Mouse (Mus musculus) embryonic facial prominence, embryonic 10.5 days (tissue): ENCODE measurements at regions not wholly inside any gene's neighbourhood (a gene's known extent, or its start where the extent isn't known, plus 50 kb on each side); places are given as distances from the start of the nearest gene placed in this dataset.
A peak's percentile ranks its signal among the peaks of the same experiment; 100 is the strongest.

Experiments used
- DNase-seq: peaks from one replicate; pipeline ENCODE4 v3.0.0-alpha.2; 2017; ENCODE audit warnings: low spot score
- H3K27ac ChIP-seq: fragments of 300-500 bp; sonication (generic); replicated peaks from 2 replicates; pipeline ENCODE4 v1.5.1; 2016; ENCODE audit warnings: mild to moderate bottlenecking
- H3K27me3 ChIP-seq: fragments of 300-500 bp; sonication (generic); replicated peaks from 2 replicates; pipeline ENCODE4 v1.6.1; 2016; ENCODE audit warnings: low read depth, mild to moderate bottlenecking; ENCODE audit not compliant: poor library complexity, severe bottlenecking
- H3K36me3 ChIP-seq: fragments of 300-500 bp; sonication (generic); replicated peaks from 2 replicates; pipeline ENCODE4 v1.6.1; 2016; ENCODE audit warnings: mild to moderate bottlenecking, moderate library complexity
- H3K4me1 ChIP-seq: fragments of 300-500 bp; sonication (generic); 2 replicates; pipeline ENCODE4 v1.6.1; 2016
- H3K4me3 ChIP-seq: fragments of 300-500 bp; sonication (generic); 2 replicates; pipeline ENCODE4 v1.5.1; 2016; ENCODE audit warnings: mild to moderate bottlenecking, moderate library complexity
- H3K9me3 ChIP-seq: fragments of 300-500 bp; sonication (generic); 2 replicates; pipeline ENCODE4 v1.6.1; 2016; ENCODE audit warnings: mild to moderate bottlenecking
- WGBS: fragments of 180-500 bp; shearing (Covaris S2); methylation state at CpG from one replicate; pipeline ENCODE4 v1.1.7; 2016; 5-methylcytosine and 5-hydroxymethylcytosine counted together

DNA sequence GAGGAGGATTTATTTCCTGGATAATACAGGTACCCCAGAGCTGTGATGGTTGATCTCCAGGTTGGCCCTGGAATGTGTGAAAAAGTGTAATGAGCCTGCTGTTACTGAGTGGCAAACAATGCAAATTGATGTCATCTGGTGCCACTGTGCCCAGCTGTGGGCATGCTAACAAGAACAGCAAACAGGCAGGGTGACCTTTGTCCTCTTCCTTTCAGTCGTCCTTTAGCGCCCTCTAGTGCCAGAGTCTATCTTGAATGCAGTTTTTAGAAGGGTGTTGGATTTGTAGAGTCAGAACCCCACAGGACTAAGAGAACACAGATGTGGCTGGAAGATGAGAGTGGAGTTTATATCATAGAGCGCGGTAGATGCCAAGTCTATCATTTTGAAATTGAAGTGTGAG lies 164.3 kb downstream of the Sdhaf3 start:
- Histone ChIP-seq H3K4me1 (no peaks in the 10 kb centered on the region), H3K27ac (no peak overlapping the region), H3K27me3 (no peaks in the 10 kb centered on the region), H3K4me3 (no peak overlapping the region), H3K36me3 (no peaks in the 10 kb centered on the region), H3K9me3 (no peaks in the 10 kb centered on the region)
- WGBS: 32% methylated on average over 4 of the region's 4 CpGs
- DNase-seq: peak; percentile 47

DNA sequence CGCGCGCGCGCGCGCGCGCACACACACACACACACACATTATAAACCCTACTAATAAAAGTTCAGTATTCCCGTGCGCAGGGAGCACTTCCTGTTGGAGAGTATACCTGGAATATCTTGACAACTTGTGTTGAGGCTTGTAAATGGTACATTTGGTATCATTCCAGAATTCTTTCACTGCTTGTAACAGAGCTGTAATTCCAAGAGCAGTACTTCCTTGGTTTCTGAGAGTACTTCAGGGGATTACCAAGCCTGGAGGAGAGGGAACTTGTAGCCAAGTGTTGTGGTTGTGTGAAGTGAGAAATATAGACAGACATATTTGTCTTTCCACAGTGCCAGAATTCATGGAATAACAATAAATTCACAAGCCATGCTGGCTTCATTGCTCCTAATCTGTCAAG lies 177.2 kb downstream of the Sdhaf3 start:
- Histone ChIP-seq H3K27ac (no peak overlapping the region), H3K4me1 (peaks cover 11% of the 10 kb centered on the region), H3K36me3 (no peaks in the 10 kb centered on the region), H3K4me3 (no peak overlapping the region), H3K9me3 (no peaks in the 10 kb centered on the region), H3K27me3 (no peaks in the 10 kb centered on the region)
- no peak for DNase-seq
- WGBS: 98% methylated on average over 11 of the region's 11 CpGs

DNA sequence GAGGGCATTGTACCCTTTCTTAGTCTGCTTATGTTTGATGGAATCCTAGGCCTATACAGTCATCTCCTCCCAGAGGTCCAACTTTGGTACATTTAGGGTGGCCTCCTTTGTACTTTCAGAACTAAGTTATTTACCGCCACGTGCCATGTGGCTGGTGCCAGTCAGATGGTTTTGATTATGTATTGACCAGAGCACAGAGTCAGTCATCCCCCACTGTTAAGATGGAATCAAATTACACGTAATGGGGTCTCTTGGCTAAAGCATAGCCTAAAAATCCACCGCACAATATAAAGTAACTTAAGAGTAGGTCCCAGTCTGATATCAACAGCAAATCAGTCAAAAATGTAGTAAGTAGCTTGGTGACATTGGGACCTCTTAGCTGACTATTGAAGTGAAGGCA lies 178.3 kb downstream of the Sdhaf3 start:
- peak overlapping the region; percentile 45; the same call in 1 of the 2 replicates for H3K27ac ChIP-seq
- no peaks in the 10 kb centered on the region for H3K9me3 ChIP-seq
- WGBS: 51% methylated on average over 4 of the region's 4 CpGs
- no peaks in the 10 kb centered on the region for H3K27me3 ChIP-seq
- H3K4me1 ChIP-seq: peaks cover 11% of the 10 kb centered on the region
- H3K36me3 ChIP-seq: no peaks in the 10 kb centered on the region
- DNase-seq: peak; percentile 23
- no peak overlapping the region for H3K4me3 ChIP-seq

DNA sequence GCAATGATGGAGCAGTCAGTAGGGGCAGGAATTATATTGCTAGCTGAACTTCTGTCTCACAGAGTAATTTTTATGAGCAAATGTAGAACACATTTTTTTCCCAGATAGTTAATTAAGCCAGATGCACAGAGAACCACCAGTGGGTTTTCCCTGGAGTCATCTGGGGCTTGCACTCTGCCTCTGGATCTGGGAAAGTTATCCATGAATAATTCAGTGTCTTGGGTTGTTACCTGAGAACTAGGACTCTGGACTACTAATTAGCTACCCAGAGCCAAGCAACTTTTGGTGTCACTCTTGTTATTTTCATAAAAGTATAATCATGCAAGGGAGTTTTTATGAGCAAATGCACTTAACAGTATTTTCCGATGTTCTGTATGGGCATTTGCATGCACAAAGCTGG lies 179.1 kb downstream of the Sdhaf3 start:
- no peaks in the 10 kb centered on the region for H3K27me3 ChIP-seq
- no peaks in the 10 kb centered on the region for H3K36me3 ChIP-seq
- no peak overlapping the region for H3K27ac ChIP-seq
- DNase-seq: no peak
- 94% methylated on average over 1 of the region's 1 CpGs for WGBS
- no peak overlapping the region for H3K4me3 ChIP-seq
- H3K9me3 ChIP-seq: no peaks in the 10 kb centered on the region
- H3K4me1 ChIP-seq: peaks cover 11% of the 10 kb centered on the region

DNA sequence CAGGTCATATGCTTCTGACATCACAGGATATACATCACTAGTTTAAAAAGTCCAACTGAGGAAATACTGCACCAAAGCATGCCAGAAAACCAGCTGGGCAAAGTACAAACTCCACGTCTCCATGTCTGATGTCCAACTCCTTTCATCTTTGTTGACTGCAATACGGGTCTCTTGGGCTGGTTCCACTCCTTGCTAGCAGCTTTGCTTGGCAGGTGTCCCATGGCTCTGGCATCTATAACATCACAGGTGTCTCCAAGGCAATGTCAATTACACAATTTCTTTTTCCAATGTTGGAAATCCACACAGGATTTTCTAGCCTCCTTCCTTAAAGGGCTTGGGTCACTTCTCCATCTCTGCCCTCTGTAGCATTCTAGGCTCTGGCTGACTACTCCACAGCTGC lies 225.9 kb downstream of the Sdhaf3 start:
- 86% methylated on average over 2 of the region's 2 CpGs for WGBS
- H3K4me1 ChIP-seq: no peaks in the 10 kb centered on the region
- H3K4me3 ChIP-seq: no peak overlapping the region
- no peaks in the 10 kb centered on the region for H3K9me3 ChIP-seq
- no peaks in the 10 kb centered on the region for H3K36me3 ChIP-seq
- no peaks in the 10 kb centered on the region for H3K27me3 ChIP-seq
- no peak for DNase-seq
- H3K27ac ChIP-seq: no peak overlapping the region

DNA sequence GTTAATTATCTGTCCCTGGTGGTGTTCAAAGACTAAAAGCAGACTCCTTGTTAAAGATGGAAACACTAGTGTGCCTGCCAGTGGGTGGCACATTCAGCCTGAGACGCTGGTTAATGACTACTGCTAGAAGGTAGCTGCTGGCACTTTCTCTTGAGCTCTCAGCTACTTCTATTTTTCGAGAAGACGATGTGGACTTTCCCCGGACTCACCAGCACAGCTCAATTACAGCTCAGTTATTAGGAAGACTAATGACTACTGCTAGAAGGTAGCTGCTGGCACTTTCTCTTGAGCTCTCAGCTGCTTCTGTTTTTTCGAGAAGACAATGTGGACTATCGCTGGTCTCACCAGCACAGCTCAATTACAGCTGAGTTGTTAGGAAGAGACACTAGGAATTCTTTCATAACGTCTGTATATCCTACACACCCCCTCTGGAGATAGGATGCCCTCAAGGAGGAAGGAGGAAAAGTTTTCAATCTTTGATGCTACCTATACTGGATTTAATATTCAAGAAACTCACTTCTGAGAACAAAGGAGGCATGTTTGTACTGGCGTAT lies 243.3 kb downstream of the Sdhaf3 start:
- H3K27me3 ChIP-seq: no peaks in the 10 kb centered on the region
- no peak for DNase-seq
- no peak overlapping the region for H3K4me3 ChIP-seq
- no peaks in the 10 kb centered on the region for H3K9me3 ChIP-seq
- no peaks in the 10 kb centered on the region for H3K36me3 ChIP-seq
- no peak overlapping the region for H3K27ac ChIP-seq
- whole genome bisulfite sequencing: 68% methylated on average over 8 of the region's 8 CpGs
- no peaks in the 10 kb centered on the region for H3K4me1 ChIP-seq

DNA sequence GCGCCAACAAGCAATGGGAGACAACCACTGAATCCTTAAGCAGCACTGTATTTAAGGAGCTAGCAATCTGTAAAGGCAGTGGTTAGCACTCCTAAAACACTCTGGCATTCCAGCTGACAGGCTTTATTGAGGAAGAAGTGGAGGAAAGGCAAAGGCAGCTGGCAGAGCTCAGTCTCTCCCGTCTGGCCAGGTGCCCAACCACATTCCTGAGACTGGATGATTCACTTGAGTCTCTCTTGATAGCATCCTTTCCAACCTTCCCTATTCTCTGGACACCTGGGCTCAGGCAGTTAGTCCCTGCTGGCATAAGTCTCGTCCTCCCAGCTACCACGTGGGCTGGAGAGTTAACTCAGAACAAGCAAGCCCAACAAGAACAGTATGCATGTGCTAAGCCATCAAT lies 260.1 kb downstream of the Sdhaf3 start:
- no peak overlapping the region for H3K27ac ChIP-seq
- H3K9me3 ChIP-seq: no peaks in the 10 kb centered on the region
- no peaks in the 10 kb centered on the region for H3K27me3 ChIP-seq
- no peaks in the 10 kb centered on the region for H3K4me1 ChIP-seq
- 67% methylated on average over 4 of the region's 4 CpGs for WGBS
- H3K4me3 ChIP-seq: no peak overlapping the region
- H3K36me3 ChIP-seq: no peaks in the 10 kb centered on the region
- DNase-seq: no peak

DNA sequence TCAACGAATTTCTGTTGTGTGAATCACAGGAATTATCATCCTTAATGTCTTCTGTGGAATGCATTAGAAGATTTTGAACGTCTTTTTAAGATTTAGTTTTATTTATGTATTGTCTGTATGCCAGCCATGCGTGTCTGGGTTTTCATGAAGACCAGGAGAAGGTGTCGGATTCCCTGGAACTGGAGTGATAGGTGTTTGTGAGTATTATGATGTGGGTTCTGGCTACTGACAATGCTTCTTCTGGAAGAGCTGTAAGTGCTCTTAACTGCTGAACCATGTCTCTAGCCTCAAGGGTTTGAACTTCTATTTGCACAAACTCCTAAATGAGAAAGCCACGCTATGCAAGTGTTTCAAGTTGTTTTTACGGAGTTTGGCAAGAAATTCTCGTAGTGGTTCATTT lies 296.5 kb downstream of the Sdhaf3 start:
- Histone ChIP-seq H3K4me3 (no peak overlapping the region), H3K27me3 (no peaks in the 10 kb centered on the region), H3K36me3 (no peaks in the 10 kb centered on the region), H3K9me3 (no peaks in the 10 kb centered on the region), H3K4me1 (no peaks in the 10 kb centered on the region), H3K27ac (no peak overlapping the region)
- no peak for DNase-seq
- 79% methylated on average over 7 of the region's 7 CpGs for WGBS

DNA sequence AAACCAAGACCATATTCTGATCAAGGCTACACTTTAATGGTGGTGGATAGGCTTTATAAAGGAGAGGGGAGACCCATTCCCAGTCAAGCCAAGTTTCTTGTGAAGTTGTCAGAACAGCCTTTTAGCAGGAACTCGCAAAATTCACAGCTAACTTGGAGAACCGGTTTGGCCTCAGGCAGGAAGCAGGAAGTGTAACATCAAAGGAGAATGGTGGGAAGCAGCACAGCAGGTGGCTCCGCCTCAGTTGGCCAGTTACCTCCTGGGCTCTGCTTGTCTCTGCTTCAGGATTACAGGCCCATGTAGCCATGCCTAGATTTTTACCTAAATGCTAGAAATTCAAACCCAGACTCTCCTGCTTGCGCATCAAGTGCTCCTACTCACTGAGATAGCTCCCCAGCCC lies 277.2 kb upstream of the Tac1 start:
- DNase-seq: peak; percentile 19
- H3K27ac ChIP-seq: no peak overlapping the region
- H3K4me1 ChIP-seq: no peaks in the 10 kb centered on the region
- no peaks in the 10 kb centered on the region for H3K27me3 ChIP-seq
- 55% methylated on average over 4 of the region's 4 CpGs for WGBS
- H3K4me3 ChIP-seq: no peak overlapping the region
- no peaks in the 10 kb centered on the region for H3K36me3 ChIP-seq
- no peaks in the 10 kb centered on the region for H3K9me3 ChIP-seq

DNA sequence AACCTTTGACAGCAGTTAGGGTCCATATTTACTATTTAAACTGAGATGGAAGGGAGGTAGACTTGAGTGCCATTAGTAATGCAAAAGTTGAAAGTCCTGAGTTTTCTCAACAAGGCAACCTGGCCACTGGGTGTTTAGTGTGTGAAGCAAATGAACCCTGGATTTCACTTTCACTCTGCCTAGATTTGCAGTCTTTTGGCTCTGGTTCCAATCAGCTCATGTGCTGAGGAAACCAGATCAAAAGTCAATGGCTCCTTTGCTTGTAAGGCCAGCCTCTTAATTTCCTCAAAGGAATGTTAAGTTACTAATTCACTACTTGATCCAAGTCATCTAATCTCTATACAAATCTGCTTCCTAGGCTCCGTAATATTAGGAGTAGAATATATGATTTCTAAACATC lies 247.7 kb upstream of the Tac1 start:
- Histone ChIP-seq H3K27me3 (no peaks in the 10 kb centered on the region), H3K27ac (no peak overlapping the region), H3K4me3 (no peak overlapping the region), H3K36me3 (no peaks in the 10 kb centered on the region), H3K9me3 (no peaks in the 10 kb centered on the region), H3K4me1 (no peaks in the 10 kb centered on the region)
- no peak for DNase-seq
- 83% methylated on average over 1 of the region's 1 CpGs for WGBS

DNA sequence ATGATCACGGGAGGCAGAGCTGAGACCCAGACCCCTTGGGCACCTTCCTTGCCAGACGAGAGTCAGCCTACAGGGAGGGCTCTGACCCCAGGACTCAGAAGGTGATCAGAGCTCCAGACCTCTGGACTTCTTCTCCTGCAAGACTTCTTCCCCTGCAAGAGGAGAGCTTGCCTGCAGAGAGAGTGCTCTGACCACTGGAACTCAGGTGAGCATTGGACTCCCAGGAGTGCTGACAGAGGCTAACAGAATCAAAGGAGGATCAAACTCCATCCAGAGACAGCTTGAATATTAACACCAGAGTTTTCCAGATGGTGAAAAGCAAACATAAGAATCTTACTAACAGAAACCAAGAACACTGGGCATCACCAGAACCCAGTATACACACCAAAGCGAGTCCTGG lies 241.2 kb upstream of the Tac1 start:
- Histone ChIP-seq H3K27ac (no peak overlapping the region), H3K4me1 (no peaks in the 10 kb centered on the region), H3K27me3 (no peaks in the 10 kb centered on the region), H3K36me3 (no peaks in the 10 kb centered on the region), H3K4me3 (no peak overlapping the region), H3K9me3 (no peaks in the 10 kb centered on the region)
- no peak for DNase-seq
- 87% methylated on average over 3 of the region's 3 CpGs for WGBS

DNA sequence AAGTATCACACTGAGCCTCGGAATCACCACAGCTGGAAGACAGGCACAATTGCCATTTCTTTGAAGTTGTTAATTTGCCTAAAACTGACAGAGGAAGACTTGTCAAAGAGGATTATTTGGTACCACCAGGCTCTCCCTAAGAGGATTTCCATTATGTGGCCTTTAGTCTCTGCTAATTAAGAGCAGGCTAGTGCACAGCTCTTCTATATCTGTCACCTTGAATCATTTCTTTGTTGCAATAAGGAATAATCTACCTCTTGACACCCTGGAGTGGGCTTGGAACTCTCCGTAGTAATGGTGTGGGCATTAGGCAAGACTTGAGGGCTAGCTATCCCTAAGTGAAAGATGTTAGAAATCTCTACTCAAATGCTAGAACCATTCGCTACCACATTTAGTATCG lies 227.7 kb upstream of the Tac1 start:
- H3K27me3 ChIP-seq: no peaks in the 10 kb centered on the region
- H3K9me3 ChIP-seq: no peaks in the 10 kb centered on the region
- no peak for DNase-seq
- no peak overlapping the region for H3K4me3 ChIP-seq
- 40% methylated on average over 4 of the region's 4 CpGs for WGBS
- no peaks in the 10 kb centered on the region for H3K4me1 ChIP-seq
- H3K27ac ChIP-seq: no peak overlapping the region
- H3K36me3 ChIP-seq: no peaks in the 10 kb centered on the region

DNA sequence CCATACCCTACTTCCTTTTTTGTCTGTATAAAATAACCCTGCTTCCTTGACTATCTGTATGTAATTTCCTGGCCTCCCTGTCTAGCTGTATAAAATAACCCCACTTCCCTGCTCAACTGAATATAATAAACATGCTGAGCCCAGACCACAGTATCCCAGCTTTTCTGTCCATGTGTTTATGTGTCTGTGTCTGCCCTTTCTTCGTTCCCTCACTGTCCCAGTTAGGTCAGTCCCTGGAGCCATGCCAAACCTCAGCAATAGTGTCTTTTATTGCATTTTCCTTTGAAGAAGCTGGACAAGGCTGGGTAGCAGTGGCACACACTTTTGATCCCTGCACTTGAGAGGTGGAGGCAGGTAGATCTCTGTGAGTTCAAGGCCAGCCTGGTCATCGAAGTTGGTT lies 198.0 kb upstream of the Tac1 start:
- 79% methylated on average over 2 of the region's 2 CpGs for WGBS
- no peaks in the 10 kb centered on the region for H3K27me3 ChIP-seq
- H3K4me1 ChIP-seq: no peaks in the 10 kb centered on the region
- no peak overlapping the region for H3K27ac ChIP-seq
- H3K36me3 ChIP-seq: no peaks in the 10 kb centered on the region
- no peaks in the 10 kb centered on the region for H3K9me3 ChIP-seq
- DNase-seq: no peak
- no peak overlapping the region for H3K4me3 ChIP-seq

DNA sequence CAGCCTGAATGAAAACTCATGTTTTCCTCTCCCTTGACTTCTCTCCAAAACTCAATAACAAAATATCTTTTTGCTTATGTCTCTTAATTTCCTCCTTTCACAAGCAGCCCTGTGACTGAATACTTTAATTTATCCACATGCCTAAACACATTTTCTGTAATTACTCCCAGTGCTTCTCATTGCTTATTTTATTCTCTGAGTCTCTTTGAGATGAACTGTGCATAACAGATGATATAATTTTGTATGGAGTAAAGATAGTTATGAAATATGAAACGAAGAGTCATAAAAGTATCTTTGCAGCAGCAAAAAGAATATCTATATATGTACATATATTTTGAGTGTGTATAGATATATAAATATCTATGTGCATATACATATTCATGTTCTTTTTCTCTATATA lies 187.5 kb upstream of the Tac1 start:
- DNase-seq: no peak
- H3K4me3 ChIP-seq: no peak overlapping the region
- H3K27ac ChIP-seq: no peak overlapping the region
- H3K27me3 ChIP-seq: no peaks in the 10 kb centered on the region
- H3K4me1 ChIP-seq: no peaks in the 10 kb centered on the region
- no peaks in the 10 kb centered on the region for H3K36me3 ChIP-seq
- no peaks in the 10 kb centered on the region for H3K9me3 ChIP-seq
- WGBS: 81% methylated on average over 1 of the region's 1 CpGs
